Comparison of ENCODE assay signal across 21 mouse cellular contexts in genomic region chr12:117291943-117292342, GRCm38 (mm10).
"Had no signal": no experiment of that assay in that cellular context is flagged by ENCODE, and none has a peak within 500 bp of the region (broad histone marks: within the 10 kb centered on the region; RNA-seq: fewer than 3 reads in every experiment).

No protein-coding gene starts in this region.

- H3K4me3 ChIP-seq: heart, embryonic 10.5 days; heart, embryonic 12.5 days; hindbrain, embryonic 10.5 days; hindbrain, embryonic 12.5 days; intestine, embryonic 15.5 days; layer of hippocampus, adult 2 months; limb, embryonic 10.5 days; limb, embryonic 12.5 days; liver, embryonic 13.5 days had no signal

- DNase-seq: gastrocnemius, postnatal 10 days; gastrocnemius, postnatal 25 days; heart, adult 18-20 months; heart, postnatal 10 days; heart, postnatal 4 days; kidney, adult 18-20 months; kidney, adult 8-10 months; kidney, postnatal 10 days; kidney, postnatal 25 days; kidney, postnatal 4 days; liver; liver, embryonic 13.5 days had no signal

- H3K27ac ChIP-seq: heart, embryonic 10.5 days; hindbrain, embryonic 10.5 days; hindbrain, embryonic 14.5 days; intestine, embryonic 15.5 days; layer of hippocampus, adult 2 months; limb, embryonic 10.5 days; limb, embryonic 12.5 days; liver, embryonic 13.5 days had no signal
